In the genomic region with DNA sequence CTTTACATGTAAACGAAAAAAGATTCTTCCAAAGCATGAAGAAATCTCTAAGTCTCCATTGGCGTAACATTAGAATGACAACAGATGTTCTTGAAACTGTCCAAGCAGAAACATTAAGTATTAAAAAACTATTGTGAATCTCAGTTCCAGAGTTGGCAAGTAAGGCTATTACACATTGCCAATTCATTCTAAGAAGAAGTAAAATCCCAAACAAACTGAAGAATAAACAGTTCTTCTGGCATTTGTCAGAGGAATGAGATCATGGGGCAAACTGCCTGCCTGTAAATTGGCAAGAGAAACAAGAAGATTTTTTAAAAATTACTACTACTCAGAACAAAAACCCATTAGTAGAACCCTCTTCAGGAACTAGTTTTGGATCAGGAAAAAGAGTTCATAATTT, we compare ENCODE assay signal across 13 mouse cellular contexts.
DNase-seq lines count a peak whose midpoint lies in the region; ATAC-seq lines count a peak whose summit lies in the region.
"Had no signal": no experiment of that assay in that cellular context is flagged by ENCODE, and none has a peak within 500 bp of the region (broad histone marks: within the 10 kb centered on the region; RNA-seq: fewer than 3 reads in every experiment).

No protein-coding gene starts in this region.

- peak; percentile 64 to 70 for DNase-seq in heart, adult 18-20 months
- DNase-seq in urinary bladder, postnatal 25 days (ENCODE audit: low spot score), result peak; percentile 5
- DNase-seq in urinary bladder, adult 18-20 months (ENCODE audit: low spot score in 2 of 2), result no peak
- peak; percentile 19 to 33 for DNase-seq in gastrocnemius, postnatal 4 days (ENCODE audit: low spot score in 2 of 2)
- no peak for DNase-seq in left cerebral cortex, postnatal 10 days (ENCODE audit: extremely low spot score in 1 of 2, low spot score in 2 of 2)
- DNase-seq in frontal cortex, postnatal 36 days (ENCODE audit: low spot score in 2 of 2), result no peak
- no peak for DNase-seq in right cerebral cortex, postnatal 36 days (ENCODE audit: low spot score in 2 of 2)
- DNase-seq: liver, embryonic 13.5 days had no signal

- intact Hi-C loops in left cerebral cortex, postnatal 10 days (cut with DNase I), result no loop called here

- H3K9me3 ChIP-seq in heart, embryonic 12.5 days (replicated peaks), result no peaks in the 10 kb centered on the region
- H3K9me3 ChIP-seq: forebrain, embryonic 12.5 days; intestine, embryonic 15.5 days; liver, embryonic 13.5 days; megakaryocyte, embryonic 14.5 days had no signal

- H3K27ac ChIP-seq in heart, embryonic 12.5 days (ENCODE audit: poor library complexity, severe bottlenecking), result no peak overlapping the region
- H3K27ac ChIP-seq: forebrain, embryonic 12.5 days; intestine, embryonic 15.5 days; liver, embryonic 13.5 days had no signal

- no peak overlapping the region for H3K4me3 ChIP-seq in heart, embryonic 12.5 days
- H3K4me3 ChIP-seq: forebrain, embryonic 12.5 days; intestine, embryonic 15.5 days; liver, embryonic 13.5 days; megakaryocyte, embryonic 14.5 days; myocyte had no signal

- 84% methylated on average over 2 of the region's 2 CpGs for WGBS in heart, embryonic 12.5 days

- H3K4me1 ChIP-seq in heart, embryonic 12.5 days (replicated peaks), result no peaks in the 10 kb centered on the region
- H3K4me1 ChIP-seq: forebrain, embryonic 12.5 days; intestine, embryonic 15.5 days; liver, embryonic 13.5 days; megakaryocyte, embryonic 14.5 days had no signal

- H3K9ac ChIP-seq in heart, embryonic 12.5 days, result no peak overlapping the region
- H3K9ac ChIP-seq: forebrain, embryonic 12.5 days; intestine, embryonic 15.5 days; liver, embryonic 13.5 days had no signal

- H3K4me2 ChIP-seq in heart, embryonic 12.5 days, result no peak overlapping the region
- H3K4me2 ChIP-seq: forebrain, embryonic 12.5 days; intestine, embryonic 15.5 days; liver, embryonic 13.5 days had no signal

- H3K36me3 ChIP-seq in heart, embryonic 12.5 days, result no peaks in the 10 kb centered on the region
- H3K36me3 ChIP-seq: forebrain, embryonic 12.5 days; intestine, embryonic 15.5 days; liver, embryonic 13.5 days had no signal

- no peaks in the 10 kb centered on the region for H3K27me3 ChIP-seq in heart, embryonic 12.5 days (replicated peaks)
- H3K27me3 ChIP-seq: forebrain, embryonic 12.5 days; intestine, embryonic 15.5 days; liver, embryonic 13.5 days; megakaryocyte, embryonic 14.5 days had no signal

- no peak for ATAC-seq in heart, embryonic 12.5 days (ENCODE audit: insufficient number of reproducible peaks, low FRiP score)
- ATAC-seq: intestine, embryonic 15.5 days had no signal

Comparison
In these comparisons a context has a peak if more than half of its experiments do, and no peak if none do; other contexts are left out.
1. DNase-seq: peak in heart, adult 18-20 months (2 of 2), urinary bladder, postnatal 25 days (single experiment) and gastrocnemius, postnatal 4 days (2 of 2); none in urinary bladder, adult 18-20 months (0 of 2), left cerebral cortex, postnatal 10 days (0 of 2), frontal cortex, postnatal 36 days (0 of 2) and right cerebral cortex, postnatal 36 days (0 of 2).